Mouse (Mus musculus) testis, adult 2 months (tissue): ENCODE results near the gene Mterf2.

Source experiments
- CTCF ChIP-seq: fragments of 200-500 bp; IDR thresholded peaks from 2 replicates; pipeline ENCODE4 v1.5.1; 2012; ENCODE audit warnings: low read depth, mild to moderate bottlenecking, inconsistent platforms, low read length, moderate library complexity; ENCODE audit not compliant: control insufficient read depth, insufficient read depth, insufficient replicate concordance
- POLR2A ChIP-seq: fragments of 200-500 bp; IDR thresholded peaks from 2 replicates; pipeline ENCODE4 v1.6.1; 2012; ENCODE audit warnings: low read depth, mild to moderate bottlenecking, inconsistent platforms, low read length, moderate library complexity; ENCODE audit not compliant: control insufficient read depth

DNA sequence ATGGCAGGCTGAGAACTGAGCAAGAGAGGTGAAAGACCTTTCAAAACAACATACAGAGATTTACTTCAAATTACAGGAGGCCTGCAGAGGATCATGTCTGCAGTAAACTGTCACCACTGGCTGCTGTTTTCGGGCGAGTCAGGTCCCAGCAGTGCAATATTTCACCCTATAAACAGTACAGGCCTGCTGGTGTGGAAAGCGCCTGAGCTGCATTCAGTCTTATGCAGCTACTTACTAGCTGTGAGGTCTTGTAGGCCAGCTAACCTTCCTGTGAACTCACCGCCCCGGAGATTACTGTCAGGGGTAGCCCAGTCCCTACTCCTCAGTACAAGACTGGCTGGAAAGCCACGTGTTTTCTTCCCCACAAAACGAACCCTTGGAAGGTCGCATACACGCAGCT lies 13.6 kb upstream of the Mterf2 start:
- TF ChIP-seq CTCF (no peak), POLR2A (no peak)
